Mouse (Mus musculus) midbrain, embryonic 15.5 days (tissue): ENCODE data around the gene Sdr39u1. TPM values are rescaled to one million over a fixed set of nuclear protein-coding genes. Genes with fewer than 3 reads are reported as not detected.

ENCODE experiments used
- polyA plus RNA-seq: library from polyadenylated mRNA; unstranded; fragments of >200 nt; fragmentation: Nextera tagmentation; extraction: Ambion mirVana; gene quantifications from 2 replicates; pipeline ENCODE4 v1.2.1, GENCODE M21; 2015

Gene Sdr39u1
- polyA plus RNA-seq, 1 experiment from 2014 or later = 169 TPM

Other genes starting within 250 kb of the Sdr39u1 start
- gene Mdp1, start 239.8 kb downstream of the Sdr39u1 start, polyA plus RNA-seq = 77.1 and 79.5 TPM in 2 replicates
- gene Gmpr2, start 228.4 kb downstream of the Sdr39u1 start, polyA plus RNA-seq = 42.8 and 43.1 TPM in 2 replicates
- gene Nedd8, start 228.2 kb downstream of the Sdr39u1 start, polyA plus RNA-seq = 531 and 550 TPM in 2 replicates
- 25.6 TPM in 2 replicates for gene Tinf2, start 218.5 kb downstream of the Sdr39u1 start, polyA plus RNA-seq
- gene Tgm1, start 186.4 kb downstream of the Sdr39u1 start, polyA plus RNA-seq = 0.20 and 0.27 TPM in 2 replicates
- gene Rabggta, start 178.0 kb downstream of the Sdr39u1 start, polyA plus RNA-seq = 56.7 and 61.4 TPM in 2 replicates
- gene Dhrs1, start 154.6 kb downstream of the Sdr39u1 start, polyA plus RNA-seq = 61.6 and 68.7 TPM in 2 replicates
- 28.7 and 31.8 TPM in 2 replicates for gene Nop9, start 154.6 kb downstream of the Sdr39u1 start, polyA plus RNA-seq
- 0.25 and 0.66 TPM in 2 replicates for gene Cideb, start 141.8 kb downstream of the Sdr39u1 start, polyA plus RNA-seq
- 0.67 and 0.70 TPM in 2 replicates for gene Ltb4r2, start 138.9 kb downstream of the Sdr39u1 start, polyA plus RNA-seq
- 0.41 and 0.59 TPM in 2 replicates for gene Ltb4r1, start 134.3 kb downstream of the Sdr39u1 start, polyA plus RNA-seq
- 5.7 and 6.2 TPM in 2 replicates for gene Adcy4, start 116.2 kb downstream of the Sdr39u1 start, polyA plus RNA-seq
- 2.3 and 2.7 TPM in 2 replicates for gene Ripk3, start 111.4 kb downstream of the Sdr39u1 start, polyA plus RNA-seq
- gene Nfatc4, start 77.1 kb downstream of the Sdr39u1 start, polyA plus RNA-seq = 8.4 and 10.8 TPM in 2 replicates
- gene Nynrin, start 46.3 kb downstream of the Sdr39u1 start, polyA plus RNA-seq = 12.4 and 13.6 TPM in 2 replicates
- 0.19 and 0.20 TPM in 2 replicates for gene Cbln3, start 15.9 kb downstream of the Sdr39u1 start, polyA plus RNA-seq
- 10.9 and 11.4 TPM in 2 replicates for gene Khnyn, start 15.3 kb downstream of the Sdr39u1 start, polyA plus RNA-seq
- 0.37 and 1.6 TPM in 2 replicates for gene Cma1, start 44.4 kb upstream of the Sdr39u1 start, polyA plus RNA-seq
- not detected in 2 replicates for gene Cma2, start 50.7 kb upstream of the Sdr39u1 start, polyA plus RNA-seq
- not detected in 2 replicates for gene Mcpt1, start 117.7 kb upstream of the Sdr39u1 start, polyA plus RNA-seq
- not detected in 2 replicates for gene Mcpt9, start 130.2 kb upstream of the Sdr39u1 start, polyA plus RNA-seq
- not detected in 2 replicates for gene Mcpt2, start 141.7 kb upstream of the Sdr39u1 start, polyA plus RNA-seq
- gene Mcpt4, start 162.0 kb upstream of the Sdr39u1 start, polyA plus RNA-seq = 0.15 TPM in 1 of 2 replicates, not detected in the other
- gene Mcpt8, start 185.0 kb upstream of the Sdr39u1 start, polyA plus RNA-seq = not detected in 2 replicates
- not detected in 2 replicates for gene Ctsg, start 202.3 kb upstream of the Sdr39u1 start, polyA plus RNA-seq
- not detected in 2 replicates for gene Gzme, start 220.3 kb upstream of the Sdr39u1 start, polyA plus RNA-seq
- gene Gzmd, start 232.3 kb upstream of the Sdr39u1 start, polyA plus RNA-seq = not detected in 2 replicates